Mouse (Mus musculus): Measurements from ENCODE around the gene Slc22a4. TPM values are rescaled to one million over a fixed set of nuclear protein-coding genes. Genes with fewer than 3 reads are reported as not detected.

The Slc22a4 gene
- total RNA-seq (2015; ENCODE audit: low replicate concordance) (154 and 157 TPM in 2 replicates), total RNA-seq (2017; ENCODE audit: low replicate concordance) (202 and 262 TPM in 2 replicates)

DNA sequence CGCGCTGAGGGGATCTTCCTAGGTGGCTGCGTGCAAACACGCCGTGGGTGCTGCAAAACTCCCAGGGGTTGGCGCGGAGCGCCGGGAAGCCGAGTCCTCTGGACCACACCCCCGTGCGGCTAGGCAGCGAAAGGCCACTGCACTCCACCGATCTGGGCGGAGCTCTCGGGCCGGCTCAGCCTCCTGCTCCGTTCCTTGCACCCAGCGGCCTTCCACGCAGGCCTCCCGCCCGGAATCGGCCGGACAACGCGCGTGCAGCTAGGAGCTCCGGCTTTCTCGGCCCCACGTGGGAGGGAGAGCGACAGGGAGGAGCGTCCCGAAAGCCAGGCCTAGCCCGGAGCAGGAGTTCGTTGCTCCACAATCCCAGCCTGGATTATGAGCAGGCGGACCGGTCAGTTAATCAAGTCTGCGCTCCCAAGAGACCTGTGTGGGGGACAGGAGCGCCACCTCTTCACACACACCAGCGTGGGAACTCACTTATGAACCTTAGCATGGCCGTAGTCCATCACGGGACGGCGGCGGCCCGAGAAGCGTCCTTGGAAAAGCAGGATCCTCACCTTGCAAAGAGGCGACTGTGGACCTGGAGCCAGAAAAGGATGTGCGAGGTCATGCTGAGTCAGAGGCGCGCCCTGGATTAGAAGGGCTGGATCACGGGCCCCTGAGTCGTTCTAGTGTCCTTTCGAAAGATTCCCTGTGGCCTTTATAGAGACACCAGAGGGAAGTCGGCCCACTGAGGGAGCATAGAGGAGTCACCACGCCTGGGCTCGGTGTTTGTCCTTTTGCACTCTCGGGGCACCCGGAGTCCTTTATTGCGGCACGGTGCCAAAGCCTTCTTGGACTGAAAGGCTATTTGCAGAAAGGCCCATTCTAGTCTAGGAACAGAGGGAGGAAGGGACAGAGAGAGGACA, at the start of gene Slc22a4:
Gene Slc22a4, minus strand, starts transcription at position 47 of the 908 bp plus-strand sequence.
- ATAC-seq (replicated peaks; ENCODE audit: low FRiP score, poor library complexity, severe bottlenecking): peak; percentile 73

DNA sequence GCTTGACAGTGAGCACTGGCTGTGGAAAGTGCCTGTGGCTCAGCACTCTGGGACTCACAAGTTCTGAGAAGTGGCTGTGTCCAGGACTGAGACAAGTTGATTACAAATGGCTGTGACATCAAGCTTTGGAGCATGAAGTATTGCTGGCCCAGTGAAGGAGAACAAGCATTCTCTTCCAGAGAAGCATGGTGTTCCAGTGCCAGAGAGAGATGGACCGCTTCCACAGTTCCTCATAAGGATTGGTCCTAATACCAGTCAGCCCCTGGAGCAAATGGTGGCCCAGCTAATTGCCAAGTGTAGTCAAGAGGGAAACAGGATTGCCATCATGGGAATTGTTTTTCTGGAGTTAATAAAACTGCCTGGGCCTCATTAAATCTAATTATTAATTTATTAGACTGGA, 48.2 kb upstream of the Slc22a4 start:
- ATAC-seq (replicated peaks; ENCODE audit: low FRiP score, poor library complexity, severe bottlenecking): no peak

DNA sequence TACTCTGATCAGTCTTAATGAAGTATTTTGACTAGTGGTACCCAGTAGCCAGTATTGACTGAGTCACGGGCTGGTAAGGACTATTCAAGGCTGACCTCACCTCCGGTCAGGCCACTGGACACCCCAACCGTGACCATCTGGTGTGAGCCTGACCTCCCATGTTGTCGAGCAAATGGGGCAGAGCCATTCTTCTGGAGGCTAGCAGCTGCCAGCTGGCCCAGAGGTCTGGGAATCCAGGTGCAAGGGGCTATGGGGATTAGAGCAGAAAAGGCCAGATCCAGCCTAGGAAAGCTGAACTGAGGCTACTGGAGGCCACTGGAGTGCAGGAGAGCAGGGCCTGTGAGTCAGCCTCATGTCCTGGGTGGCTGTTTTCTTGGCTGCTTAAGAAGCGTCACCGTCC, 47.5 kb upstream of the Slc22a4 start:
- no peak for ATAC-seq (replicated peaks; ENCODE audit: low FRiP score, poor library complexity, severe bottlenecking)

DNA sequence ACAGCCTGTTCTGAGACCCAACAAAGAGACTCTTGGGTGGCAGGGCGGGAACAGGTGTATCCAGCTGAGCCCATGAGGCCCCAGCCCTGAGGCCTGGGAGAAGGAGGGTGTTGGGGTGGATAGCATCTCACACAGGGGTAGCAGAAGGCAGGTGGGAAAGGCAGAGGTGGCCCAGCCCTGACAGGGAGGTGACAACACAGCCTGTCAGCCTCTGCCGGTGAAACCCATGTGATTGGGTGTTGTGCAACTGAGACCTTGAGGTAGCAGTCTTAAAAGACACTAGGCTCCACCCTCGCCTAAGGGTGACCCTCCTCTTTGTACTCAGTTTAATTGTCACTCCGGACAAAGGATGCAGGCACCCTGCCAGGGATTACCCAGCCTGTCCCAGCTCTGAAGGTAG, 45.4 kb upstream of the Slc22a4 start:
- ATAC-seq (replicated peaks; ENCODE audit: low FRiP score, poor library complexity, severe bottlenecking): no peak

DNA sequence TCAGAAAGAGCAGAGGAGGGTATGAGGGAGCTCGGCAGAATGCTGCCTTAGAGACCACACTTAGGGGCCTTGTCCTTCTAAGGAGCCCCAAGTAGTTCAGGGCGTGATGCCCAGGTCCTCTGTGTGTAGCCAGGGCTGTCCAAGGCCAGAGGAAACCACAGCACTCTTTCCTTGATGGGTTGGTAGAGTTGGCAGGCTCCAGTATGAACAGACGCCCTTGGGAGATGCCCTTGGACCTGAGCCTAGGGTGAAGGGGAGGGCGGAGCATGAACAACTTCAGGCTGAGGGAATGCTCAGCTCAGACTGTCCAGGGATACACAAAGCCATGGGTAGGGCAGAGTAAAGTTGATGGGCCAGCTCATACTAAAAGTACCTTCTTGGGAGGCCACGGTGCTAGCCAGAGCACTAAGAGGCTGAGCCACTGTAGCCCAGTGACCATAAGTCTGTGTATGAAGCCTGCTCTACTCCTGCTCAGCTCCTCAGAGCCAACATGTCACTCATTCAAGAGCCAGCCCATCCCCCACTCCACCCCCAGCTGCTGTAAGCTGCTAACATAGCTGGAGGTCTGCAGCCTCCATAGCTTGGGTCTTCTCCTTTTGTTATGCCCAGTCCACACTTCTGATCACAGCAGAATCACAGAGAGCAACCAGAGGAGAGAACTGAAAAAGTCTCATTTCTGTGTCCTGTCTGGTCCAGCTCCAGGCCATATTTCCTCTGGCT, 44.0 kb upstream of the Slc22a4 start:
- no peak for ATAC-seq (replicated peaks; ENCODE audit: low FRiP score, poor library complexity, severe bottlenecking)

DNA sequence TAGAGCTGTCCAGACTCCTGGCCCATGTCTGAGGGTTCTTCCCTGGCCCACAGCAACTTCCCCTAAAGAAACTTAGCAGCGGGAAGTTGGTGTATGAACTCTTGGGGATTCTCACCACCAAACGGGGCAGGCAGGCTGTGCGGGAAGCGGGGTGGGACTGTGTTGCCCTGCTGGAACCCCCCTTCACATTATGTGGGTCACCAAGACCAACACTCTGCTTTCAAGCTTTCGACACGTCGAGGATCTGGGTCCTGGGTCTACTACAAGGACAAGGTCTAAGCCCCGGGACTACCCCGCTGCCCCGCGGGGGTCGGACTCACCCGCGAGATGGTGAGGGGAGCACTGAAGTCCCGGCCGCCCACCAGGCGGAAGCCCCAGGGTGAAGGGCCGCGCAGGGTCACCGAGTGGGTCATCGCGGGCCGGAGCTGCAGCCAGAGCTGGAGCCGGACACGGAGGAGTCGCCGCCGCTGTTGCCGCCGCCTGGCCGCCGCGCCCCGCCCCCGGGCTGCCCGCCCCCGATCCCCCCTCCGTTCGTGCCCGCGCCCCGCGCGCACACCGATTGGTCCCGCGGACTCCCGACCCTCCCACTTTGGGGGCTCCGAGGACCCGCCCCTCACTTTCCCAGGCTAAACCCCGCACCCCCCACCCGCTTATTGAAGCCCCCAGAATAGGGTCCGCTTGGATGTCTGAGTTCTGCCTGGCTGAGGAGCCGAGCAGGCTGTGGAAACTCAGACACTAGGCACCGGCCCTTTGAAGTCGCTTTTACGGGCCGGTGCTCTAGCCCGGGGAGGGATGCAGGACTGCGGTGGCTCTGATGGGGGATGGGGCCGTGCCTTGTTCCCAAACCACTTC, 40.9 kb upstream of the Slc22a4 start, which contains the start of gene Pdlim4:
Gene Pdlim4, minus strand, starts transcription at position 495 of the 852 bp plus-strand sequence.
- no peak for ATAC-seq (replicated peaks; ENCODE audit: low FRiP score, poor library complexity, severe bottlenecking)

DNA sequence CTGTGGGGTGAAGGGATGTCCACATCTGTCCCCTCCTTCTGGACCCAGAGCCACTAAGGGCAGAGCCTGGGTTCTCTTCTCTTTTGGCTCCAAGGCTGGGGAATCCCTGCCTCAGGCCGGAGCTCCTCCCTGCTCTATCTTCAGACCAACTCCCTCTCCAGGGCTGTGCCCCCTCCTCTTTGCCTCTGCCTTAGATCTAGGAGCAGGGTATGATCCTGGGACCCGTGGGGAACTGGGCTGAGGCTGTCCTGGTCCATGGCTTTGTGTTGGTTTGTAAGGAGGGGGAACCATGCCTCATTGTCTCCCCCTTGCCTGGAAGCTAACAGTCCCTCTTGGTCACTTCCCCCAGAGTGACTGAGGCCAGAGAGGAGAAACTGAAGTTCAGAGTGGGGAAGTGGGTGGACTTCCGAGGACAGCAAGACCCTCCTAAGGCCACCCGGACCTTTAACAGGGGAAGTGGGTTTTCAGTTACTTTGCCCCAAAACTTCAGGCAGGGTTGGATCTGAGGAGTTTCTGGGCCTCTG, 40.2 kb upstream of the Slc22a4 start:
- no peak for ATAC-seq (replicated peaks; ENCODE audit: low FRiP score, poor library complexity, severe bottlenecking)

DNA sequence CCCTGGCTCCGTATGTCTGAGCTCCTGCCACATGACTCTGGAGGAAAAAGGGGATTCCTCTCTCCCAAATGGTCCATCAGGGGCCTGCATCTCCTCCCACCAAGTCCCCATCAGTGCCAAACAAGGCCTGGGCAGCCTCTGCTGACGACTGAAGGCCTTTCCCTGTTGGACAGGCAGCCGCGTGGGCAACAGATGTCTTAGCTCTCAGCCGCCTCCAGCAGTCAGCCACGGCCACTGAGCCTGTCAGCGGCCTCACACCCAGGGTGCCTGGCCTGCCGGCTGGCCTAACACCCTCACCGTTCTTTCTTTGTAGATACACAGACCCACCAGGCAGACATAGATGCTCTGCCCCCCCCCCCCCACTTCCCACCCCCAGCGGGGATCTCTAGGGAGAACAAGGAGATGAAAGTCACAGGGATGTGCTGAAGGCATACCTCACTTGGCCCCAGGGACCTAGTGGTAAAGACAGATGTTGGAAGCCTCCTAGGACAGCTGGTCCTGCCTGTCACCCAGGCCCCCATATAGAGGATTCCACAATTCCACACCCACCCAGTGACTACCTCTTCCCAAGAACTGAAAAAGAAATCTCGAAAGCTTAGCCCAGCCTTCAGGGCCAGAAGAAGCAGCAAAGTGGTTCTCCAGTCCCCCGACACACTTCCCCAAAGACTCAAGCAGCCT, 39.6 kb upstream of the Slc22a4 start:
- ATAC-seq (replicated peaks; ENCODE audit: low FRiP score, poor library complexity, severe bottlenecking): no peak

DNA sequence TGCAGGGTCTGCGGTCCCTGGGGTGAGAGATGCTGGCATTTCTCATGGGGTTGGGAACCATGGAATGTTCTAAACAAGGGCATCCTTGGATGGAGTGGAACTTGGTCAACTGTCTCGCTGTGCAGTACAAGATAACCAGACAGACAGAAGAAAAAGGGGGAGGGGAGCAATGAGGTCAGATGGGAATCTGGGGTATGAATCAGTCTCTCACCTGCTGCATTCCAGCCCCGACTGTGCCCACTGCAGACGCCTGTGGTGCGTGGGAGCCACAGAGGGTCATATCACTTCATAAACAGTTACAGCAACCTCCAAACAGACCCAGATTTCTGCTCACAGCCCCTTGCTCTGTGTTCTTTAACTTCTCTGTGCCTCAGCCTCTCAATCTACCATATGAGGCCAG, 38.5 kb upstream of the Slc22a4 start:
- ATAC-seq (replicated peaks; ENCODE audit: low FRiP score, poor library complexity, severe bottlenecking): no peak

DNA sequence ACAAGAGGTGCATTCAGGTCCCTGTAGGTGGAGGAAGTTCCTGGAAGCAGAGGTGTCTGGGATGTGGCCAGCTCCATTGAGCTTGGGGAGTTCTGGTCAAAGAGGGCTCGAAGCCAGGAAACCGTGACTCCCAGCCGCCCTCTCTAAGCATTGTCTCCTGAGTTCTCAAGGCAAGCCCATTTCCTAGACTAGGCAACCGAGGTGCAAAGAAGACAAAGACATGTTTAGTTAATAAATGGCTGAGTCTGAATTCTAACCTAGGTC, 38.0 kb upstream of the Slc22a4 start:
- ATAC-seq (replicated peaks; ENCODE audit: low FRiP score, poor library complexity, severe bottlenecking): no peak

DNA sequence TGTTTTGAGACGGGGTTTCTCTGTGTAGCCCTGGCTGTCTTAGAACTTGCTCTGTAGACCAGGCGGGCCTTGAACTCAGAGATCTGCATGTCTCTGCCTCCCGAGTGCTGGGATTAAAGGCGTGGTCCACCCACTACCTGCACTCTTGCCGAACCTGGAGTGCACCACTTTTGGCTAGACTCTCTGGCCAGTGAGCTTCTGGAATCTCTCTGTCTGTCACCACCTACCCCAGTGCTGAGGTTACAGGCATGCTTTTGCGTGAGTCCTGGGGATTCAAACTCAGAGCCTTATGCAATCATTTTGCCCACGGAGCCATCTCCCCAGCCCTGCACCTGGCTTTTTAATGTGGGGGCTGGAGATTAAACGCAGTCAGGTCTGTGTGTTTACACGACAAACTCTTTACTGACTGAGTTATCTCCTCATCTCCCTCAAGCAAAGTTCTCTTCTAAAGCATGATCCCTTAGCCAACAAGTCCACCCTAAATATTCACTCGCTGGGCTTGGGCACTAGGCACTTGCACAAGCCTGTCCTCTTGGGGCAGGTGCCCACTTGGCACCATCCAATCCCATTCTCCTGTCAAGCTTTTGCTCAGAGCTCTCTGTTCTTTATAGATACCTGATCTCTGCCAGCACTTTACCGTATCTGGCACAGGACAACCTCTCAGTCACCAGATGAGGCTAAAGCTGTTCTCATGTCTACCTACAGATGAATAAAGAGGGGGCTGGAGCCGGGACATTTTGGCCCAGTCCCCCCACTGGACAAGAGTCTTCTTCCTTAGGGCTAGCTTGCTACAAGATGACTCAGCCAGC, 37.4 kb upstream of the Slc22a4 start:
- no peak for ATAC-seq (replicated peaks; ENCODE audit: low FRiP score, poor library complexity, severe bottlenecking)

DNA sequence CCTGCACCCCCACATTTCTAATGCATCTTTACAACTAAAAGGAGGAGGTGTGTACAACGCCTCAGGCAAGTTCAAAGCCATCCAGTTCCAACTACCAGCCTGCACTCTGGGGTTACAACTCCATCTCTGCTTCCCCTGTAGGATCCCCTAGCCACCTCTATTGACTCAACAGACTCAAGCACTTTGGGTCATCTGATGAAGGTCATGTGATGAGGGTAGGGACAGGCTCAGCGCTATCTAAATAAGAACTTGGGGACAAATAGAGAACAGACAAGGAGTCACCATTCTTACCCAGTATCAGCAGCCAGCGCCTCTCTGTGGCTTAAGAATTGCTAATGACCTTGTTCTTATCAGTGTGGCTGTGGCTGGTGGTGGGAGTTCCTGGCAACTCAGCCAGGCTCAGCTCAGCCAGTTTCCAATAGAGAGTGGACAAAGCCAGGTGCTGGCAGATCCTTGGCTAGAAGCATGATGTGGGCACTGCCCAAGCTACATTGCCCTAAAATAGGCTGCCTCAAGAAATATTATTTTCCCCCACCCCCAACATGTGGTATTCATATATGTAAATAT, 36.6 kb upstream of the Slc22a4 start:
- no peak for ATAC-seq (replicated peaks; ENCODE audit: low FRiP score, poor library complexity, severe bottlenecking)

DNA sequence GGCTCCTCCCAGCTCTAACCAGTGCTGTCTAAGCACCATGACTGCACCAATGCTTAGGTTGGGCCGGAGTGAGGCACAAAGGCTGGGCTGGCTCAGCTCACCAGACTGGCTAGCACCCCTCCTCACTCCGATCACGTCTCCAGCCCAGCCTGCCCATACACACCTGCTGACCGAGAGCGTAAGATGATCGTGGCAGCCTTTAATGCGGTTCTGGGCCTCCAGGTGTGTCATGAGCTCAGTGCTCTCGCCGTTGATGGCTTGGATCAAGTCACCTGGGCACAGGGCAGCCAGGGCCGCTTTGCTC, 35.5 kb upstream of the Slc22a4 start:
- ATAC-seq (replicated peaks; ENCODE audit: low FRiP score, poor library complexity, severe bottlenecking): no peak

DNA sequence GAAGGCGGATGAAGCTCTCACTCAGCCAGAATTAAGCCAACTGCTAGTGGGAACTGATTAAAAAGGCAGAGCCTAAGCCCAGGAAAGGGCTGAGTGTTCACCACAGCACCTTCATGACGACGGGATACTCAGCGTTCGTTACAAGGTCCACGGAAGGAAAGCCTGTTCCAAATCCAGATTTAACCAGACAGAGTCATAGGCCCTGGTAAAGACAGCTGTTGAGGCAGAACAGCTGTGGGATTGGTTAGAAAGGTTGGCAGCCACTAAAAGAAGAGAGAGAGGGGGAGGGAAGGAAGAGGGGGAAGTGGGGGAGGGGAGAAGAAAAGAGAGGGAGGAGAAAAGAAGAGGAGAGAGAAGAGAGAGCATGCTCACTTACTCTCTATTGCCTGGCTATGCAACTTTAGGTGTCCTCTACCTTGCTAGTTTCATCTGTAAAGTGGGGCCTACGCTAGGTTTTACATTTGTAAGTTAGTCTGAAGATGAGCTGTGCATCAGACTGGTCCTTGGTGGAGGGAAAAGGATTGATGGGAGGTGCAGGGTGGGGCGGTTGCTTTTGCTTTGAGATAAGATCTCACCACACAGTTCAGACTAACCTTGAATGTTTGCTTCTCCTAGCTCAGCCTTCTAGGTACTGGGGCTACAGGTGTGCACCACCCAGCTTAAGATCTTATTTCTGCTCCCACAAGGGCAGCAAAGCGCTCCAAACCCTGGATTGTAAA, 35.0 kb upstream of the Slc22a4 start:
- ATAC-seq (replicated peaks; ENCODE audit: low FRiP score, poor library complexity, severe bottlenecking): no peak

DNA sequence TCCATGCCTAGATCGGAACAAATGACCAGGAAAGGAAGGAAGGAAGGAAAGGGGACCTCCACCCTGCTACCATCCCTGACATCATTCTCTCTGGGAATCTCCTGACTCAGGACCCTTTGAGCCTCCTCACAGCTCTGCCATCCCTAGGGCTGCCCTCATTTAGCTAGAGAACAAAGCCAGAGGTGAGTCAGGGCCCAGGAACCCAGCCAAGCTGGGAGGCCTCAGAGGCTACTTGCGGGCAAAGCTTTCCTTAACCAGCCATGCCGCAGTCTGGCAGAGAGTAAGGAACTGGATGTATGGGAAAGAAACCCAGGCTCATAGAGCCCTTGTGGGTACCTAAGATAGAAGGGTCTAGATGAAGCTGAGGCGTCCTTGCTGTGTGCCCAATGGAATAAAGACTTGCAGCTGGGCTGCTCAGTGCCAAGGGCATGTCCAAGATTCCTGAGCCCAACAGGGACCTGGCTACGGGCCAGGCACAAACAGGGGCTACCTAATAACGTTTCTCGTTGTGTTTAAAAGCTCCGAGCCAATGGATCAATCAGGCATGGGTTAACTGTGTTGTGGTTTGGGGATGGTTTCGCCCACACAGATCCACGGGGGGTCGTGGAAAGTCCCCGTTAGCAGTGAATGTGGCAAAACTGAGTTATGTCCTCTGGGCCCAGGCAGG, 34.3 kb upstream of the Slc22a4 start:
- ATAC-seq (replicated peaks; ENCODE audit: low FRiP score, poor library complexity, severe bottlenecking): no peak

DNA sequence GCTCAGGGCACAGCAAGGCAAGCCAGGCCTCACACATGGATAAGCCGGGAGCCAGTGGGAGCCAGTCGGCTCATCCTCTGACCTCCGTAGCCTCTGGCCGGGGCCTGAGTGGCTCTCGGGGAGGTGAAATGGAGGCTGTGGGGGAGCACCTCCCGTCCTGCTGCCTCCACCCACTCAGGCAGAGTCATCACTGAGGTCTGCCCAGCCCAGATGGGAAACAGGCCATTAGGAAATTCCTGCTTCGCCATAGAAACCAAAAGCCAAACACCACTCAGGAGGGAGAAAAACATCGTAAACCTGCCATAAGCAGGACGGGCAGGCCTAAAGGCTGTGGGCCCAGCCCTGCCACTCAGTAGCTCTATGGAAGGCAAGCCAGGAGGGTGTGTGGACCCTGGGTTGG, 32.4 kb upstream of the Slc22a4 start:
- no peak for ATAC-seq (replicated peaks; ENCODE audit: low FRiP score, poor library complexity, severe bottlenecking)

DNA sequence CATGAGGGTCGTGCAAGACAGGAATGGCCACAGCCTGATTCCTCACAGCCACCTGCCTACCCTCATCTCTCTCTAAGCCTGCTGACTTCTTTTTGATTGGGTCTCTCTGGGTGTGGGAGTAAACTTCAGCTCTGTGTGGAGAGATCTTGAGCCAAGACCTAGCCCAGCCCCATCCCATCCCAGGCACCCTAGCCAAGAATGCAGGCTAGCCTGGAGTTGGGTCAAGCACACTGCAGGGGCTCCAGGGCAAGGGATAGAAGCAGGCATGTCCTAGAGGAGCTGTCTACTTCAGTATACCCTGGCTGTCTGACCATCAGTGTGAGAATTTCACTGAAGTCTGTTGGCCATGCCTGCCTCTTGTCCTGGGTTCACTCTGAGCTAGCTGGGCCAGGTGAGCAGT, 31.6 kb upstream of the Slc22a4 start:
- no peak for ATAC-seq (replicated peaks; ENCODE audit: low FRiP score, poor library complexity, severe bottlenecking)
